Mouse (Mus musculus) MEL (cell line): ENCODE results near the gene Hexim1.

ENCODE experiments used
- CHD1 ChIP-seq: IDR thresholded peaks from 2 replicates; pipeline ENCODE4 v1.6.1; 2012; ENCODE audit warnings: low read depth, mild to moderate bottlenecking, inconsistent platforms, low read length, improper control_type of control experiment
- ETS1 ChIP-seq: IDR thresholded peaks from 2 replicates; pipeline ENCODE4 v1.6.1; 2012; ENCODE audit warnings: low read depth, mild to moderate bottlenecking, inconsistent platforms, low read length, improper control_type of control experiment, moderate library complexity
- GATA1 ChIP-seq: IDR thresholded peaks from 2 replicates; pipeline ENCODE4 v1.6.1; 2011; ENCODE audit warnings: low read depth, low read length, improper control_type of control experiment
- NRF1 ChIP-seq: IDR thresholded peaks from 2 replicates; pipeline ENCODE4 v1.6.1; 2014; ENCODE audit warnings: low read depth, mild to moderate bottlenecking, inconsistent platforms, low read length, improper control_type of control experiment, moderate library complexity; ENCODE audit not compliant: poor library complexity, insufficient read depth, severe bottlenecking
- RCOR1 ChIP-seq: IDR thresholded peaks from 2 replicates; pipeline ENCODE4 v1.6.1; 2012; ENCODE audit warnings: low read depth, mild to moderate bottlenecking, inconsistent platforms, low read length, improper control_type of control experiment

DNA sequence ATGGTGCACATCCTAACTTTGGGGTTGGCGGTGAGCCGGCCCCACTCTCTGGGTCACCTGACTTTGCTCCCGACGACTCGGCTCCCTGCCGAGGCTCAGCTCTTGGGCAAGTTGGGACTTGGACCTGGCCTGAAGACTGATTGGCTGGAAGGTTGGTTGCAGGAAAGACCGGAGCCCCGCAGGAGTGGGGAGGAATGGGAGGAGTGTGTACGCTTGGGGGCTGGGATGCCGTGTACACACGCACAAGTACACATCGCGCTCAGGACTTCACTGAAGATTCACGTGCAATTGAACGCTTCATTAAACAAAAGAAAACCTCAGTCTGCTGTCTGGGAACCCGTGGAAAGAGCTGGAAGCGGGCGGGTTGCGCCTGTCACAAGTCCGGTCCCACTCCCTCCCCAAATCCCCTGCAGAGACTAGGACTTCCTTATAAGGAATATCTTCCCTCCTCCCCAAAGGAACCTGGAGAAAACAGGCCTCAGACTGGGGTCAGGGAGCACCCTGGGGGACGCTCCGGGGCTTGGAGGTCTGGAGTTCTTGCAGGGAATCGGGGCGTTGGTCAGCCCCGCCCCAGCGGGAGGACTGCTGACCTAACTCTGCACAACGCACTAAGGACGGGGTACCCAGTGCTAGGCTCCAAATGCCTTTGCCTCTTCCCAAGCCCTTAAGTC is 4.0 kb upstream of the Hexim1 start:
- TF ChIP-seq RCOR1 (no peak), CHD1 (no peak), ETS1 (no peak), NRF1 (no peak), GATA1 (no peak)
